Mouse (Mus musculus): Measurements from ENCODE around the gene Lipa.

DNA sequence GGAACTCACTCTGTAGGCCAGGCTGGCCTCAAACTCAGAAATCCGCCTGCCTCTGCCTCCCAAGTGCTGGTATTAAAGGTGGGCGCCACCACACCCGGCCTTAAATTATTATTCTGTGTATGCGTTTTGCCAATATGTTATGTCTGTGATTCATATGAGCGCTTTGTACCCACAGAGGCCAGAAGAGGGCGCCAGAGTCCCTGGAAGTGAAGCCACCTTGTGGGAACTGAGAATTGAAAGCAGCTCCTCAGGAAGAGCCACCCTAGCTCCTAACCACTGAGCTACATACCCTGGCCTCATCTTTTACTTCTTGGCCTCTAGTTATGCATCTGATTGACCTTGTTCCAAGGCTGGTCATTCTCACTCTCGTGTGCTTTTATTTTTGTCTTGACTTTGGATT, 20.7 kb upstream of the Lipa start:
- TF ChIP-seq CTCF (IDR thresholded peaks at IDR 0.05; ENCODE audit: insufficient read depth, low read depth, low read length) (peak; percentile 42; the same call in 1 of the 2 replicates), POLR2A (IDR thresholded peaks at IDR 0.05; ENCODE audit: insufficient read depth, low read depth, low read length) (no peak)

Data from olfactory bulb, adult 2 months (tissue).